8 mouse cellular contexts compared by ENCODE assay signal in the genomic region with DNA sequence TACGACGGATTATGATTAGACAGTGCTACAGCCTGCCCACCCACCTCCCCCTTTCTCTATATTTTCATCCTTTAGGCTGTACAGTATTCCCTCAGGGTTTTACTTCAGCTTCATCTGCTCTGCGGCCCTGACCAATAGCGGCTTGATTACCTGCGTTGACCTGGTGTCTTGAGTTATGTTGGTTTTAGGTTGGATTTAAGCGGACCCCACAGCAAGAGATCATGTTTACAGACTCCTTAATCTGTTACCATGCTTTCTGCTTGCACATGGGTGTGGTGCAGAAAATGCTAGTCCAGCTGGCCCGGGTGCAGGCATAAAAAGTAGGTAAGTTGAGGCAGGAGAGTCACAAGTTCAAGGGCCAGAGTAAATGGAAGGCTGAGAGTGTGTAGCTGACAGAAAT. TPM values are rescaled to one million over a fixed set of nuclear protein-coding genes. Genes with fewer than 3 reads are reported as not detected.
DNase-seq lines count a peak whose midpoint lies in the region; ATAC-seq lines count a peak whose summit lies in the region.

No protein-coding gene starts in this region.

- H3K27me3 ChIP-seq in heart, embryonic 15.5 days: no peaks in the 10 kb centered on the region
- H3K27me3 ChIP-seq in embryonic facial prominence, embryonic 12.5 days: no peaks in the 10 kb centered on the region
- H3K27me3 ChIP-seq in hindbrain, embryonic 16.5 days (replicated peaks; ENCODE audit: control insufficient read depth, insufficient read depth, low read length): no peaks in the 10 kb centered on the region
- H3K27me3 ChIP-seq in midbrain, embryonic 15.5 days (replicated peaks): no peaks in the 10 kb centered on the region

- peaks cover 36% of the 10 kb centered on the region for H3K4me1 ChIP-seq in heart, embryonic 15.5 days (replicated peaks)
- H3K4me1 ChIP-seq in embryonic facial prominence, embryonic 12.5 days: peaks cover 9% of the 10 kb centered on the region
- H3K4me1 ChIP-seq in hindbrain, embryonic 16.5 days (ENCODE audit: control insufficient read depth, insufficient read depth, low read depth, low read length): peaks cover 27% of the 10 kb centered on the region
- peaks cover 26% of the 10 kb centered on the region for H3K4me1 ChIP-seq in midbrain, embryonic 15.5 days

- peak overlapping the region; percentile 75 for H3K4me3 ChIP-seq in heart, embryonic 15.5 days
- peak overlapping the region; percentile 82; the same call in 1 of the 2 replicates for H3K4me3 ChIP-seq in embryonic facial prominence, embryonic 12.5 days
- H3K4me3 ChIP-seq in hindbrain, embryonic 16.5 days (ENCODE audit: low read length): no peak overlapping the region; the same call in 1 of the 2 replicates
- peak overlapping the region; percentile 87; the same call in 1 of the 2 replicates for H3K4me3 ChIP-seq in midbrain, embryonic 15.5 days

- ATAC-seq in heart, embryonic 15.5 days (replicated peaks; ENCODE audit: insufficient number of reproducible peaks, insufficient read depth, low FRiP score, low read depth): no peak
- no peak for ATAC-seq in embryonic facial prominence, embryonic 12.5 days (ENCODE audit: insufficient number of reproducible peaks, insufficient read depth, low FRiP score, low TSS enrichment)
- ATAC-seq in hindbrain, embryonic 16.5 days: no peak
- no peak for ATAC-seq in midbrain, embryonic 15.5 days (replicated peaks)
- ATAC-seq in inflammation-experienced regulatory T-cells, adult 6 months: no peak

- no peak overlapping the region for H3K9ac ChIP-seq in heart, embryonic 15.5 days
- peak overlapping the region; percentile 90; the same call in 1 of the 2 replicates for H3K9ac ChIP-seq in embryonic facial prominence, embryonic 12.5 days
- H3K9ac ChIP-seq in hindbrain, embryonic 16.5 days (ENCODE audit: low read depth, low read length): peak overlapping the region; percentile 80
- no peak overlapping the region; the same call in 1 of the 2 replicates for H3K9ac ChIP-seq in midbrain, embryonic 15.5 days

- H3K36me3 ChIP-seq in heart, embryonic 15.5 days: peaks cover 28% of the 10 kb centered on the region
- peaks cover 39% of the 10 kb centered on the region for H3K36me3 ChIP-seq in embryonic facial prominence, embryonic 12.5 days
- peaks cover 29% of the 10 kb centered on the region for H3K36me3 ChIP-seq in hindbrain, embryonic 16.5 days (ENCODE audit: control insufficient read depth, insufficient read depth, low read length)
- H3K36me3 ChIP-seq in midbrain, embryonic 15.5 days (replicated peaks): peaks cover 31% of the 10 kb centered on the region

- H3K9me3 ChIP-seq in heart, embryonic 15.5 days (replicated peaks): no peaks in the 10 kb centered on the region
- no peaks in the 10 kb centered on the region for H3K9me3 ChIP-seq in embryonic facial prominence, embryonic 12.5 days
- H3K9me3 ChIP-seq in hindbrain, embryonic 16.5 days (ENCODE audit: control insufficient read depth, low read length): no peaks in the 10 kb centered on the region
- no peaks in the 10 kb centered on the region for H3K9me3 ChIP-seq in midbrain, embryonic 15.5 days

- WGBS in heart, embryonic 15.5 days: 85% methylated on average over 7 of the region's 7 CpGs
- WGBS in embryonic facial prominence, embryonic 12.5 days: 85% methylated on average over 7 of the region's 7 CpGs
- WGBS in hindbrain, embryonic 16.5 days: 85% methylated on average over 7 of the region's 7 CpGs
- WGBS in midbrain, embryonic 15.5 days: 88% methylated on average over 7 of the region's 7 CpGs

- DNase-seq in heart, postnatal 14 days: no peak
- DNase-seq in layer of hippocampus, adult 9-11 months: no peak
- no peak for DNase-seq in frontal cortex, adult 2 months (ENCODE audit: extremely low spot score in 1 of 2, low spot score in 1 of 2)

- intact Hi-C loops in heart, postnatal 14 days (cut with DNase I): loop anchor here (5.0 kb wide), 2 partner anchors 49 to 1064 kb away; a partner anchor contains a TSS

- H3K27ac ChIP-seq in heart, embryonic 15.5 days: peak overlapping the region; percentile 80
- peak overlapping the region; percentile 65; the same call in 1 of the 2 replicates for H3K27ac ChIP-seq in embryonic facial prominence, embryonic 12.5 days
- H3K27ac ChIP-seq in hindbrain, embryonic 16.5 days (ENCODE audit: low read depth, low read length): no peak overlapping the region; the same call in 1 of the 2 replicates
- H3K27ac ChIP-seq in midbrain, embryonic 15.5 days: peak overlapping the region; percentile 80; the same call in 1 of the 2 replicates

- H3K4me2 ChIP-seq in heart, embryonic 15.5 days: peak overlapping the region; percentile 84
- peak overlapping the region; percentile 96 for H3K4me2 ChIP-seq in embryonic facial prominence, embryonic 12.5 days (replicated peaks)
- peak overlapping the region; percentile 92 for H3K4me2 ChIP-seq in hindbrain, embryonic 16.5 days (ENCODE audit: low read length)
- H3K4me2 ChIP-seq in midbrain, embryonic 15.5 days: peak overlapping the region; percentile 84

RNA-seq across cellular contexts. Expression of a gene that starts 0.8 kb away (rescaled TPM):
- polyA plus RNA-seq in heart, embryonic 15.5 days (2015; fragmentation: Nextera tagmentation; extraction: Ambion mirVana): 132 and 146 TPM in 2 replicates
- 10 to 100 TPM; 42.6 to 48.1 TPM for total RNA-seq in heart, postnatal 14 days (2021)
- 157 and 164 TPM in 2 replicates for polyA plus RNA-seq in embryonic facial prominence, embryonic 12.5 days (2016; fragmentation: Nextera tagmentation; extraction: Ambion mirVana)
- polyA plus RNA-seq in hindbrain, embryonic 16.5 days (2015; fragmentation: Nextera tagmentation; extraction: Ambion mirVana): 124 and 125 TPM in 2 replicates
- polyA plus RNA-seq in midbrain, embryonic 15.5 days (2015; fragmentation: Nextera tagmentation; extraction: Ambion mirVana): 119 and 127 TPM in 2 replicates
- polyA plus RNA-seq in inflammation-experienced regulatory T-cells, adult 6 months (2017; shearing (Covaris generic)): 10 to 100 TPM; 12.0 to 25.4 (median 16.7) TPM
- 81.8 and 91.6 TPM in 2 replicates for polyA plus RNA-seq in frontal cortex, adult 2 months (2012; rRNA removed)

RNA-seq across cellular contexts. Expression of a gene that starts 50.8 kb away (rescaled TPM):
- polyA plus RNA-seq in heart, embryonic 15.5 days (2015; fragmentation: Nextera tagmentation; extraction: Ambion mirVana): 32.4 and 38.9 TPM in 2 replicates
- 10 to 100 TPM; 44.7 to 49.5 TPM for total RNA-seq in heart, postnatal 14 days (2021)
- 49.3 and 53.0 TPM in 2 replicates for polyA plus RNA-seq in embryonic facial prominence, embryonic 12.5 days (2016; fragmentation: Nextera tagmentation; extraction: Ambion mirVana)
- 40.9 and 44.7 TPM in 2 replicates for polyA plus RNA-seq in hindbrain, embryonic 16.5 days (2015; fragmentation: Nextera tagmentation; extraction: Ambion mirVana)
- 51.3 and 54.3 TPM in 2 replicates for polyA plus RNA-seq in midbrain, embryonic 15.5 days (2015; fragmentation: Nextera tagmentation; extraction: Ambion mirVana)
- 10 to 100 TPM; 30.7 to 43.4 (median 38.5) TPM for polyA plus RNA-seq in inflammation-experienced regulatory T-cells, adult 6 months (2017; shearing (Covaris generic))
- polyA plus RNA-seq in frontal cortex, adult 2 months (2012; rRNA removed): 102 and 115 TPM in 2 replicates

Comparison
In these comparisons a context has a peak if more than half of its experiments do, and no peak if none do; other contexts are left out.
1. H3K9ac ChIP-seq: peak in embryonic facial prominence, embryonic 12.5 days (single experiment) and hindbrain, embryonic 16.5 days (single experiment); none in heart, embryonic 15.5 days (single experiment) and midbrain, embryonic 15.5 days (single experiment).
2. Peak in every context shown above with its lines, with median percentiles within 50 percentile points of each other: H3K4me2 ChIP-seq.